Mouse (Mus musculus) right cerebral cortex, postnatal 10 days (tissue): ENCODE results near the gene N4bp3.

ENCODE experiments used
- DNase-seq, 2 experiments: peaks; one replicate each; pipeline ENCODE4 v3.0.0; 2021; ENCODE audit warnings: low spot score in 2 of 2

N4bp3 gene

DNA sequence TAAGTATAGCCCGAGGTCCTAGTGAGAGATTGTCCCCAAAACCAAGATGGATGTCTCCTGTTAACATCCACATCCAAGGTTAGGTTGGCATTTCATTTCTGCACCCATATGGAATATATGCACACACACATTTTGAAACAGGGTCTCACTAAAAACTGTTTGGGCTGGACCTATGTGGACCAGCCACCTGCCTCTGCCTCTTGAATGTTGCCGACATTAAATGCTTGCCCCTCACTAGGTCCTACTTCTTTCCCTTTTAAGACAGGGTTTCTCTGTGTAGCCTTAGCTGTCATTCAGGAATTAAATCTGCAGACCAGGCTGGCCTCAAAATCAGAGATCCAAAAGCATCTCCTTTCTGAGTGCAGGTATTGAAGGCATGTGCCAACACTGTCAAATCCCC lies 53.1 kb downstream of the N4bp3 start:
- DNase-seq = no peak

DNA sequence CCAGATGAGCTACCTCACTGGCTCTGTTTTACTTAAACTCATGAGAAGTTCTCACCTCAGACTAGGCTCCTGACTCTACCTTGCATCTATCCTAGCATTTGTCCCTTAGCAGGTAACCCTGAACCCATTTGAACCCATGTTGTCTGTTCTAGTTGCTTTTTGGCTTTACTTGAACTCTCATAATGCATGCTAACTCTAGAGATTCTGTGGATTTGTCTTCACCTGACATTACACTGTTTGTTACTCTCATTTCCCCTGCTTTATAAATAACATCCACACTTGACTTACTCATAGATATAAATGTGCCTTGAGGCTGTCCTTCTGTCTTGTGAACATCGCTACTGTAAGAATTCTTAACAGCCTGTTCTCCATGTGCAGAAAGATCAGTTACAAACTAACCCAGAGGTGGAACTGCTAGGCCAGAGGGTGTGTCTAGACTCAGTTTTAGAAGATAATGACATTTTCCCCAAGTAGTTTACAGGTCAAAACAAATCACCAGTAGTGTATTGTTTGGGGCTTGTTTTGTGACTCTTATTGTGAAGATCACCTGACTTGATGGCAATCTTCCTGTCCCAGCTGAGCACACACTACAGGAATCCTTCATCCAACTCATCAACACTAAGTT lies 55.1 kb downstream of the N4bp3 start:
- DNase-seq = no peak

DNA sequence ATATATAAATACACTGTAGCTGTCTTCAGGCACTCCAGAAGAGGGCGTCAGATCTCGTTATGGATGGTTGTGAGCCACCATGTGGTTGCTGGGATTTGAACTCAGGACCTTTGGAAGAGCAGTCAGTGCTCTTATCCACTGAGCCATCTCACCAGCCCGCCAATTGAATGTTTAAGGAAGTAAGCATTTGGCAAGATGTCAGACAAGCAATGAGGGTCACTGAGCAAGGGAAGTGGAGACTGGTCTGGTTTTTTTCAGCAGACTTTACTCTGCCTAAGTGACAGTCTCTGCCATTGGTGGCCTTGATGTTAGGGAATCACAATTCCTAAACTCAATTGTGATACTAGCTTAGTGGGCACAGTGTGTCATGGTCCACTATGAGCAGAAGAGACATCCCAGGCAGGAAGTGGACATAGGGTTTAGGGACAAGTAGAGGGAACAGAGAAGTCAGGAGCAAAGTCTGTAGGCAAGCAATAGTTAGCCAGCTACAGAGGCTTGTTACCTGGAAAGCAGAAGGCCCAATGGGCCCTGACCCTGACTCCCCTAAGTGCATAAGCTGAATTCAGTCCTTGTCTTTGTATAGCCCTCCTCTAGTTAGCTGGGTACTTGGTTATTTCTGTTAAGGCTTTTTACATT lies 55.8 kb downstream of the N4bp3 start:
- no peak for DNase-seq

DNA sequence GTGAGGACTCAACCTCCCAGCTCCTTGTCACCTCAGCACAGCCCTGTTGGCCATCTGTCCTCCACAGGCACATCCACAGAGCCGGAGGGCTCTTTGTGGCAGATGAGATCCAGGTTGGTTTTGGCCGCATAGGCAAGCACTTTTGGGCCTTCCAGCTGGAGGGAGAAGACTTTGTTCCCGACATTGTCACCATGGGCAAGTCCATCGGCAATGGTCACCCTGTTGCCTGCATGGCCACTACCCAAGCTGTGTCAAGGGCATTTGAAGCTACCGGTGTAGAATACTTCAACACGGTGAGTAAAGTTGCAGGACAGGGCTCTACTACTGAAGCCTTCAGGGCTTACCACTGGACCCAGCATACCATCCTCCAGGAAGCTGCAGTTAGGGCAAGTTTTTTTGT lies 56.8 kb downstream of the N4bp3 start:
- DNase-seq = no peak

DNA sequence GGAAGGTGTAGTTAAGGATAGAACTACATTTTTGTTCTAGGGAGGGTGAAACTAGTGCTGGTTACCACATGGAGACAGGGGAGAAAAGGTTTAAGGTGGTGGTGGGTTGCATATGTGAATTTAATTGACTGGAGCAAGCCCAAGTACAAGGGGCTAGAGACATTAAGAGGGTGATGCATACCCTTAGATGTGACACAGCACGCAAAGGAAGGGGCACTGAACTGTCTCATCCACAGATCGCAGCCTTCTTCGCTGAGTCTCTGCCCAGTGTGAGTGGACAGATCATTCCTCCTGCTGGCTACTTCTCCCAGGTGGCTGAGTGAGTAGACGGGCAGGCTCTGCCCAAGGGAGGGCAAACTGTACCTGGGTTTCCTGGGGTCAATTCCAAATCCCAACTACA lies 57.3 kb downstream of the N4bp3 start:
- DNase-seq = no peak
